ENCODE assay signal across 23 mouse cellular contexts in genomic region chr12:27283964-27284363, GRCm38 (mm10). TPM values are rescaled to one million over a fixed set of nuclear protein-coding genes. Genes with fewer than 3 reads are reported as not detected.
DNase-seq lines count a peak whose midpoint lies in the region; ATAC-seq lines count a peak whose summit lies in the region.
"Had no signal": no experiment of that assay in that cellular context is flagged by ENCODE, and none has a peak within 500 bp of the region (broad histone marks: within the 10 kb centered on the region; RNA-seq: fewer than 3 reads in every experiment).

No protein-coding gene starts in this region.

- no peaks in the 10 kb centered on the region for H3K4me1 ChIP-seq in kidney, embryonic 14.5 days (ENCODE audit: control insufficient read depth, insufficient read depth, low read length)
- H3K4me1 ChIP-seq: hindbrain, embryonic 15.5 days; liver, embryonic 15.5 days; stomach, embryonic 15.5 days had no signal

- no peak for DNase-seq in kidney, postnatal 25 days
- DNase-seq in kidney, postnatal 4 days = peak; percentile 51 to 67
- no peak for DNase-seq in kidney, adult 9 months
- DNase-seq in lung, postnatal 10 days = peak; percentile 26
- DNase-seq in lung, adult 18-20 months = no peak
- DNase-seq in layer of hippocampus, adult 9-11 months = no peak
- DNase-seq: adrenal gland, postnatal 25 days; cerebellum, adult 11 months; cerebellum, adult 9-11 months; forebrain, postnatal 0 days; gastrocnemius, postnatal 36 days; heart, adult 2 months; right cerebral cortex, adult 18-20 months; right cerebral cortex, postnatal 4 days; thymus, adult 2 months; thymus, postnatal 4 days had no signal

- peak; percentile 55; the same call in 1 of the 2 replicates for ATAC-seq in kidney, embryonic 14.5 days (ENCODE audit: low FRiP score, low TSS enrichment)
- ATAC-seq in frontal cortex, adult (ENCODE audit: low TSS enrichment) = no peak
- ATAC-seq: forebrain, postnatal 0 days had no signal

- H3K4me2 ChIP-seq in kidney, embryonic 14.5 days (replicated peaks; ENCODE audit: low read depth, low read length) = no peak overlapping the region
- H3K4me2 ChIP-seq: hindbrain, embryonic 15.5 days; limb, embryonic 15.5 days; liver, embryonic 15.5 days; midbrain, embryonic 11.5 days; stomach, embryonic 15.5 days had no signal

- no peak overlapping the region for H3K4me3 ChIP-seq in kidney, embryonic 14.5 days (ENCODE audit: low read length)
- H3K4me3 ChIP-seq: heart, adult 2 months; hindbrain, embryonic 15.5 days; limb, embryonic 15.5 days; liver, embryonic 15.5 days; stomach, embryonic 15.5 days had no signal

- no peaks in the 10 kb centered on the region for H3K27me3 ChIP-seq in kidney, embryonic 14.5 days (ENCODE audit: control insufficient read depth, insufficient read depth, low read length)
- H3K27me3 ChIP-seq: hindbrain, embryonic 15.5 days; limb, embryonic 15.5 days; liver, embryonic 15.5 days; stomach, embryonic 15.5 days had no signal

- 36% methylated on average over 6 of the region's 6 CpGs for WGBS in kidney, embryonic 14.5 days

- no peak overlapping the region for H3K9ac ChIP-seq in kidney, embryonic 14.5 days (ENCODE audit: low read depth, low read length)
- H3K9ac ChIP-seq: forebrain, postnatal 0 days; hindbrain, embryonic 15.5 days; limb, embryonic 15.5 days; liver, embryonic 15.5 days; stomach, embryonic 15.5 days had no signal

- H3K27ac ChIP-seq in kidney, embryonic 14.5 days (ENCODE audit: low read depth, low read length) = no peak overlapping the region
- H3K27ac ChIP-seq: heart, adult 2 months; hindbrain, embryonic 15.5 days; limb, embryonic 15.5 days; liver, embryonic 15.5 days; stomach, embryonic 15.5 days had no signal

- H3K36me3 ChIP-seq in kidney, embryonic 14.5 days (ENCODE audit: control insufficient read depth, insufficient read depth, low read length) = no peaks in the 10 kb centered on the region
- H3K36me3 ChIP-seq: hindbrain, embryonic 15.5 days; limb, embryonic 15.5 days; liver, embryonic 15.5 days; stomach, embryonic 15.5 days had no signal

- no peaks in the 10 kb centered on the region for H3K9me3 ChIP-seq in kidney, embryonic 14.5 days (ENCODE audit: control insufficient read depth, low read length)
- H3K9me3 ChIP-seq: hindbrain, embryonic 15.5 days; limb, embryonic 15.5 days; liver, embryonic 15.5 days; stomach, embryonic 15.5 days had no signal

RNA-seq across cellular contexts. Expression of gene Sox11, which starts 58.4 kb away (rescaled TPM):
- polyA plus RNA-seq in kidney, embryonic 14.5 days (2014; fragmentation: Nextera tagmentation; extraction: Ambion mirVana) = 109 and 115 TPM in 2 replicates

Comparison
In these comparisons a context has a peak if more than half of its experiments do, and no peak if none do; other contexts are left out.
1. DNase-seq: peak in kidney, postnatal 4 days (2 of 2) and lung, postnatal 10 days (single experiment); none in kidney, postnatal 25 days (0 of 2), kidney, adult 9 months (single experiment), lung, adult 18-20 months (0 of 2) and layer of hippocampus, adult 9-11 months (single experiment).